Mouse (Mus musculus): ENCODE data around the gene Ccdc77.

- TF ChIP-seq CTCF (IDR thresholded peaks at IDR 0.05; ENCODE audit: low read depth) (no peak), EP300 (IDR thresholded peaks at IDR 0.05; ENCODE audit: low read depth) (no peak)
Measured at GRCm38 (mm10) chr6:120287279-120287678, 76.9 kb downstream of the Ccdc77 start.
